Mouse (Mus musculus) stomach, postnatal 0 days (tissue): Measurements from ENCODE around the gene Tfr2. TPM values are rescaled to one million over a fixed set of nuclear protein-coding genes. Genes with fewer than 3 reads are reported as not detected.

ENCODE experiments used
- ATAC-seq: fragments of 200-750 bp; cut with Nextera tagmentation; 2 replicates; pipeline ENCODE4 v1.8.0; 2017; ENCODE audit not compliant: low FRiP score, low TSS enrichment
- DNase-seq: peaks from one replicate; pipeline ENCODE4 v3.0.0-alpha.2; 2016; ENCODE audit warnings: low spot score
- H3K27ac ChIP-seq: fragments of 300-500 bp; sonication (generic); replicated peaks from 2 replicates; pipeline ENCODE4 v1.5.1; 2014; ENCODE audit warnings: mild to moderate bottlenecking, control low read depth
- H3K27me3 ChIP-seq: fragments of 300-500 bp; sonication (generic); 2 replicates; pipeline ENCODE4 v1.6.1; 2014; ENCODE audit warnings: low read length; ENCODE audit not compliant: control insufficient read depth, insufficient read depth
- H3K36me3 ChIP-seq: fragments of 300-500 bp; sonication (generic); 2 replicates; pipeline ENCODE4 v1.6.1; 2014; ENCODE audit warnings: low read length, mixed read lengths; ENCODE audit not compliant: control insufficient read depth, insufficient read depth
- H3K4me1 ChIP-seq: fragments of 300-500 bp; sonication (generic); replicated peaks from 2 replicates; pipeline ENCODE4 v1.6.1; 2014; ENCODE audit warnings: antibody characterized with exemption; ENCODE audit not compliant: control insufficient read depth, insufficient read depth
- H3K4me2 ChIP-seq: fragments of 300-500 bp; sonication (generic); replicated peaks from 2 replicates; pipeline ENCODE4 v1.6.1; 2014; ENCODE audit warnings: low read depth, mild to moderate bottlenecking, control low read depth, moderate library complexity
- H3K4me3 ChIP-seq: fragments of 300-500 bp; sonication (generic); 2 replicates; pipeline ENCODE4 v1.5.1; 2014; ENCODE audit warnings: low read depth, low read length, control low read depth
- H3K9ac ChIP-seq: fragments of 300-500 bp; sonication (generic); 2 replicates; pipeline ENCODE4 v1.6.1; 2014; ENCODE audit warnings: mild to moderate bottlenecking, low read length, control low read depth, mixed read lengths
- H3K9me3 ChIP-seq: fragments of 300-500 bp; sonication (generic); 2 replicates; pipeline ENCODE4 v1.6.1; 2016; ENCODE audit warnings: low read length; ENCODE audit not compliant: control insufficient read depth
- CTCF ChIP-seq: IDR thresholded peaks from 2 replicates; pipeline ENCODE4 v1.5.1; 2016; ENCODE audit warnings: antibody characterized with exemption, low read depth, mild to moderate bottlenecking, moderate library complexity
- EP300 ChIP-seq: optimal IDR thresholded peaks from 2 replicates; pipeline ENCODE3; 2016; ENCODE audit warnings: antibody characterized with exemption
- WGBS: fragments of 180-500 bp; shearing (Covaris S2); extraction: QIAGEN DNeasy Blood & Tissue Kit; methylation state at CpG from one replicate; pipeline ENCODE4 v1.1.7; 2014; 5-methylcytosine and 5-hydroxymethylcytosine counted together
- polyA plus RNA-seq: library from polyadenylated mRNA; unstranded; fragments of >200 nt; fragmentation: Nextera tagmentation; extraction: Ambion mirVana; gene quantifications from 2 replicates; pipeline ENCODE4 v1.2.1, GENCODE M21; 2015

The Tfr2 gene
- polyA plus RNA-seq, 1 experiment from 2014 or later = 1.2 TPM

- Histone ChIP-seq H3K4me1 (peaks cover 2% of the 10 kb centered on the region), H3K4me3 (peak overlapping the region; percentile 78), H3K9me3 (no peaks in the 10 kb centered on the region), H3K36me3 (peaks cover 31% of the 10 kb centered on the region), H3K9ac (peak overlapping the region; percentile 86), H3K4me2 (peak overlapping the region; percentile 95), H3K27me3 (no peaks in the 10 kb centered on the region), H3K27ac (peak overlapping the region; percentile 94)
- ATAC-seq (no peak), DNase-seq (no peak)
- no peak for TF ChIP-seq EP300
- TF ChIP-seq CTCF = no peak
- 73% methylated on average over 8 of the region's 8 CpGs for WGBS
These were observed 39.6 kb upstream of the Tfr2 start for GRCm38 (mm10) chr5:137530075-137530474.

- Histone ChIP-seq H3K36me3 (peaks cover 26% of the 10 kb centered on the region), H3K4me2 (peak overlapping the region; percentile 95), H3K9ac (peak overlapping the region; percentile 86), H3K27ac (peak overlapping the region; percentile 94), H3K27me3 (no peaks in the 10 kb centered on the region), H3K9me3 (no peaks in the 10 kb centered on the region), H3K4me1 (peaks cover 2% of the 10 kb centered on the region), H3K4me3 (peak overlapping the region; percentile 78)
- no peak for TF ChIP-seq EP300
- TF ChIP-seq CTCF = no peak
- DNase-seq (peak; percentile 74), ATAC-seq (peak; percentile 15; the same call in 1 of the 2 replicates)
- WGBS = 1% methylated on average over 35 of the region's 46 CpGs
These were observed 38.8 kb upstream of the Tfr2 start for GRCm38 (mm10) chr5:137530588-137531413.

- Histone ChIP-seq H3K27ac (peak overlapping the region; percentile 94), H3K36me3 (peaks cover 26% of the 10 kb centered on the region), H3K4me3 (peak overlapping the region; percentile 78), H3K9me3 (no peaks in the 10 kb centered on the region), H3K9ac (peak overlapping the region; percentile 86), H3K4me1 (peaks cover 2% of the 10 kb centered on the region), H3K27me3 (no peaks in the 10 kb centered on the region), H3K4me2 (peak overlapping the region; percentile 95)
- ATAC-seq (no peak), DNase-seq (peak; percentile 68)
- WGBS = 0% methylated on average over 46 of the region's 51 CpGs
- TF ChIP-seq EP300 (no peak), CTCF (no peak)
These were observed 38.1 kb upstream of the Tfr2 start for GRCm38 (mm10) chr5:137531414-137532130.

- Histone ChIP-seq H3K27me3 (no peaks in the 10 kb centered on the region), H3K9ac (peak overlapping the region; percentile 86), H3K27ac (peak overlapping the region; percentile 94), H3K4me3 (peak overlapping the region; percentile 78), H3K36me3 (peaks cover 26% of the 10 kb centered on the region), H3K4me2 (peak overlapping the region; percentile 95), H3K4me1 (peaks cover 2% of the 10 kb centered on the region), H3K9me3 (no peaks in the 10 kb centered on the region)
- ATAC-seq (no peak), DNase-seq (peak; percentile 46)
- WGBS = under 1% methylated on average over 18 of the region's 19 CpGs
- TF ChIP-seq CTCF (no peak), EP300 (peak; percentile 7)
These were observed 37.4 kb upstream of the Tfr2 start for GRCm38 (mm10) chr5:137532131-137532807.

GRCm38 (mm10) chr5:137532808-137533116 lies 36.9 kb upstream of the Tfr2 start:
- Histone ChIP-seq H3K9ac (peak overlapping the region; percentile 86), H3K4me3 (peak overlapping the region; percentile 78), H3K36me3 (peaks cover 21% of the 10 kb centered on the region), H3K27me3 (no peaks in the 10 kb centered on the region), H3K4me2 (peak overlapping the region; percentile 95), H3K27ac (peak overlapping the region; percentile 94), H3K9me3 (no peaks in the 10 kb centered on the region), H3K4me1 (peaks cover 2% of the 10 kb centered on the region)
- whole genome bisulfite sequencing = 0% methylated on average over 10 of the region's 12 CpGs
- peak; percentile 43 for ATAC-seq
- DNase-seq = no peak
- TF ChIP-seq EP300 (no peak), CTCF (no peak)
